Mouse (Mus musculus) neural tube, embryonic 14.5 days (tissue): ENCODE measurements around the gene Tmem45b. TPM values are rescaled to one million over a fixed set of nuclear protein-coding genes. Genes with fewer than 3 reads are reported as not detected.
A peak's percentile ranks its signal among the peaks of the same experiment; 100 is the strongest.

Experiments used
- ATAC-seq: fragments of 200-750 bp; cut with Nextera tagmentation; 2 replicates; pipeline ENCODE4 v1.8.0; 2017; ENCODE audit warnings: low read depth, mild to moderate bottlenecking, moderate TSS enrichment, moderate library complexity
- H3K27ac ChIP-seq: fragments of 300-500 bp; sonication (generic); 2 replicates; pipeline ENCODE4 v1.5.1; 2014; ENCODE audit warnings: low read depth, mild to moderate bottlenecking, control low read depth, low read length, moderate library complexity, mixed read lengths
- H3K27me3 ChIP-seq: fragments of 300-500 bp; sonication (generic); 2 replicates; pipeline ENCODE4 v1.6.1; 2014; ENCODE audit warnings: low read length; ENCODE audit not compliant: control insufficient read depth, insufficient read depth
- H3K36me3 ChIP-seq: fragments of 300-500 bp; sonication (generic); 2 replicates; pipeline ENCODE4 v1.6.1; 2014; ENCODE audit warnings: low read length, mixed read lengths; ENCODE audit not compliant: control insufficient read depth, insufficient read depth
- H3K4me1 ChIP-seq: fragments of 300-500 bp; sonication (generic); 2 replicates; pipeline ENCODE4 v1.6.1; 2014; ENCODE audit warnings: low read length; ENCODE audit not compliant: control insufficient read depth, insufficient read depth
- H3K4me2 ChIP-seq: fragments of 300-500 bp; sonication (generic); 2 replicates; pipeline ENCODE4 v1.6.1; 2014; ENCODE audit warnings: mild to moderate bottlenecking, low read depth, low read length, control low read depth
- H3K4me3 ChIP-seq: fragments of 300-500 bp; sonication (generic); 2 replicates; pipeline ENCODE4 v1.5.1; 2014; ENCODE audit warnings: low read depth, low read length, control low read depth, mixed read lengths
- H3K9ac ChIP-seq: fragments of 300-500 bp; sonication (generic); replicated peaks from 2 replicates; pipeline ENCODE4 v1.6.1; 2014; ENCODE audit warnings: low read depth, mild to moderate bottlenecking, control low read depth, low read length, mixed read lengths
- H3K9me3 ChIP-seq: fragments of 300-500 bp; sonication (generic); 2 replicates; pipeline ENCODE4 v1.6.1; 2016; ENCODE audit warnings: low read length; ENCODE audit not compliant: control insufficient read depth
- WGBS: fragments of 180-500 bp; shearing (Covaris S2); extraction: QIAGEN DNeasy Blood & Tissue Kit; methylation state at CpG from one replicate; pipeline ENCODE4 v1.1.7; 2014; 5-methylcytosine and 5-hydroxymethylcytosine counted together
- polyA plus RNA-seq: library from polyadenylated mRNA; unstranded; fragments of >200 nt; fragmentation: Nextera tagmentation; extraction: Ambion mirVana; gene quantifications from 2 replicates; pipeline ENCODE4 v1.2.1, GENCODE M21; 2014

The Tmem45b gene
- polyA plus RNA-seq, 1 experiment from 2014 or later, result 0.25 TPM

- Histone ChIP-seq H3K9me3 (no peaks in the 10 kb centered on the region), H3K4me2 (no peak overlapping the region), H3K4me1 (no peaks in the 10 kb centered on the region), H3K27ac (no peak overlapping the region), H3K9ac (no peak overlapping the region), H3K4me3 (no peak overlapping the region), H3K27me3 (no peaks in the 10 kb centered on the region), H3K36me3 (0 out of 2 replicates have a peak, but pooled peaks cover 5% of the 10 kb centered on the region)
- 90% methylated on average over 7 of the region's 7 CpGs for WGBS
- no peak for ATAC-seq
These were observed 35.3 kb downstream of the Tmem45b start for GRCm38 (mm10) chr9:31428971-31429370.

- Histone ChIP-seq H3K9ac (no peak overlapping the region), H3K4me3 (no peak overlapping the region), H3K27me3 (no peaks in the 10 kb centered on the region), H3K9me3 (no peaks in the 10 kb centered on the region), H3K4me2 (no peak overlapping the region), H3K27ac (no peak overlapping the region), H3K36me3 (peaks cover 42% of the 10 kb centered on the region), H3K4me1 (no peaks in the 10 kb centered on the region)
- 93% methylated on average over 5 of the region's 5 CpGs for WGBS
- no peak for ATAC-seq
These were observed 42.1 kb downstream of the Tmem45b start for GRCm38 (mm10) chr9:31422143-31422542.

GRCm38 (mm10) chr9:31418821-31419220 lies 45.4 kb downstream of the Tmem45b start:
- Histone ChIP-seq H3K9ac (no peak overlapping the region), H3K27me3 (no peaks in the 10 kb centered on the region), H3K27ac (no peak overlapping the region), H3K4me3 (no peak overlapping the region), H3K4me2 (no peak overlapping the region), H3K9me3 (no peaks in the 10 kb centered on the region), H3K4me1 (no peaks in the 10 kb centered on the region), H3K36me3 (peaks cover 66% of the 10 kb centered on the region)
- ATAC-seq, result no peak
- 94% methylated on average over 1 of the region's 1 CpGs for WGBS

- Histone ChIP-seq H3K4me2 (no peak overlapping the region), H3K9me3 (no peaks in the 10 kb centered on the region), H3K4me1 (no peaks in the 10 kb centered on the region), H3K27me3 (no peaks in the 10 kb centered on the region), H3K36me3 (peaks cover 77% of the 10 kb centered on the region), H3K27ac (no peak overlapping the region), H3K4me3 (no peak overlapping the region), H3K9ac (no peak overlapping the region)
- 93% methylated on average over 4 of the region's 4 CpGs for WGBS
- no peak for ATAC-seq
These were observed 52.1 kb downstream of the Tmem45b start for GRCm38 (mm10) chr9:31412165-31412564.

- Histone ChIP-seq H3K4me2 (no peak overlapping the region), H3K36me3 (peaks cover 73% of the 10 kb centered on the region), H3K9me3 (no peaks in the 10 kb centered on the region), H3K27me3 (no peaks in the 10 kb centered on the region), H3K9ac (no peak overlapping the region), H3K27ac (no peak overlapping the region), H3K4me3 (no peak overlapping the region), H3K4me1 (no peaks in the 10 kb centered on the region)
- no peak for ATAC-seq
- WGBS, result 66% methylated on average over 6 of the region's 6 CpGs
These were observed 59.0 kb downstream of the Tmem45b start for GRCm38 (mm10) chr9:31405217-31405616.

GRCm38 (mm10) chr9:31404311-31404710 lies 60.0 kb downstream of the Tmem45b start:
- Histone ChIP-seq H3K36me3 (peaks cover 73% of the 10 kb centered on the region), H3K27ac (no peak overlapping the region), H3K9ac (no peak overlapping the region), H3K27me3 (no peaks in the 10 kb centered on the region), H3K4me1 (no peaks in the 10 kb centered on the region), H3K4me3 (no peak overlapping the region), H3K9me3 (no peaks in the 10 kb centered on the region), H3K4me2 (no peak overlapping the region)
- 91% methylated on average over 2 of the region's 2 CpGs for WGBS
- ATAC-seq, result no peak

GRCm38 (mm10) chr9:31400441-31400840 lies 63.8 kb downstream of the Tmem45b start:
- H3K27ac ChIP-seq, result no peak overlapping the region
- no peak for ATAC-seq
- H3K4me3 ChIP-seq, result no peak overlapping the region
- no peak overlapping the region for H3K4me2 ChIP-seq
- no peaks in the 10 kb centered on the region for H3K27me3 ChIP-seq
- H3K9me3 ChIP-seq, result no peaks in the 10 kb centered on the region
- H3K4me1 ChIP-seq, result no peaks in the 10 kb centered on the region
- H3K36me3 ChIP-seq, result peaks cover 86% of the 10 kb centered on the region
- 58% methylated on average over 4 of the region's 4 CpGs for WGBS
- no peak overlapping the region for H3K9ac ChIP-seq

- 93% methylated on average over 5 of the region's 5 CpGs for WGBS
- H3K27ac ChIP-seq, result no peak overlapping the region
- H3K4me3 ChIP-seq, result peak overlapping the region; percentile 75
- H3K9ac ChIP-seq, result no peak overlapping the region
- H3K9me3 ChIP-seq, result no peaks in the 10 kb centered on the region
- no peaks in the 10 kb centered on the region for H3K27me3 ChIP-seq
- H3K4me2 ChIP-seq, result peak overlapping the region; percentile 69
- peaks cover 13% of the 10 kb centered on the region; the same call in 1 of the 2 replicates for H3K4me1 ChIP-seq
- peaks cover 18% of the 10 kb centered on the region for H3K36me3 ChIP-seq
- ATAC-seq, result no peak
These were observed 77.1 kb downstream of the Tmem45b start for GRCm38 (mm10) chr9:31387206-31387605.

- H3K36me3 ChIP-seq, result peaks cover 12% of the 10 kb centered on the region
- no peaks in the 10 kb centered on the region for H3K9me3 ChIP-seq
- peaks cover 13% of the 10 kb centered on the region; the same call in 1 of the 2 replicates for H3K4me1 ChIP-seq
- no peaks in the 10 kb centered on the region for H3K27me3 ChIP-seq
- peak overlapping the region; percentile 22; the same call in 1 of the 2 replicates for H3K27ac ChIP-seq
- ATAC-seq, result peak; percentile 85
- H3K9ac ChIP-seq, result peak overlapping the region; percentile 71
- peak overlapping the region; percentile 75 for H3K4me3 ChIP-seq
- H3K4me2 ChIP-seq, result peak overlapping the region; percentile 69
- WGBS, result 10% methylated on average over 43 of the region's 44 CpGs
These were observed 77.7 kb downstream of the Tmem45b start for GRCm38 (mm10) chr9:31386368-31387180.
